Comparison of ENCODE assay signal across 8 mouse cellular contexts in the genomic region with DNA sequence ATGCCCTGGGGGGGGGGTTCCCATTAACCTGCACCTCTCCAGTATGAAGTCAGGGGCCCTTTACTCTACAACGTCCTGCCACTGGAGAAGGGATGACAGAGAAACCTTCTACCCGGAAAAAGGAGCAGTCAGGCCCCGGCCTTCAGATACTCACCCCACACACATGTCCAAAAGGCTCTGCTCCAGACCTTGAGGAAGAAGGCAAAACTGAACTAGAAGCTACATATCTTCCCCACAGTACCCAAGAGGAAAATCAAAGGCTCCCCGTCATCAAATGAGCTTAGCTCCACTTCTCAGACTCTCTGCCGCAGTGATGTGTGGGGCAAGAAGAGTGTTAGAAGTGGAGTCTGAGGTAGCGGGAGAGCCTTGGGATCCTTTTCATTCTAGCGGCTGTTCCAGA. TPM values are rescaled to one million over a fixed set of nuclear protein-coding genes. Genes with fewer than 3 reads are reported as not detected.
DNase-seq lines count a peak whose midpoint lies in the region; ATAC-seq and TF ChIP-seq lines count a peak whose summit lies in the region.

No protein-coding gene starts in this region.

- TF ChIP-seq POLR2A in cerebellum, adult 2 months (IDR thresholded peaks at IDR 0.05; ENCODE audit: borderline replicate concordance, insufficient read depth, low read length) = no peak

- no peak for TF ChIP-seq EP300 in liver, postnatal 0 days (IDR thresholded peaks at IDR 0.05; ENCODE audit: low read depth)

- H3K9ac ChIP-seq in heart, embryonic 14.5 days (ENCODE audit: low read length) = peak overlapping the region; percentile 76; the same call in 1 of the 2 replicates
- H3K9ac ChIP-seq in hindbrain, embryonic 12.5 days = peak overlapping the region; percentile 48; the same call in 1 of the 2 replicates
- peak overlapping the region; percentile 72 for H3K9ac ChIP-seq in liver, postnatal 0 days (replicated peaks)

- ATAC-seq in heart, embryonic 14.5 days (ENCODE audit: insufficient number of reproducible peaks, insufficient read depth, low FRiP score, low read depth) = no peak
- no peak for ATAC-seq in G1E (ENCODE audit: extremely low read depth, insufficient number of reproducible peaks, low FRiP score, poor library complexity, severe bottlenecking)
- no peak for ATAC-seq in hindbrain, embryonic 12.5 days (ENCODE audit: low FRiP score)
- ATAC-seq in liver, postnatal 0 days = no peak

- H3K4me3 ChIP-seq in heart, embryonic 14.5 days (ENCODE audit: control insufficient read depth in 1 of 2, insufficient read depth in 1 of 2, low read depth in 1 of 2, low read length in 2 of 2) = peak overlapping the region; percentile 66 to 70; a peak in 3 of 4 replicates
- H3K4me3 ChIP-seq in G1E (ENCODE audit: low read depth, low read length) = peak overlapping the region; percentile 76
- H3K4me3 ChIP-seq in hindbrain, embryonic 12.5 days = peak overlapping the region; percentile 44
- H3K4me3 ChIP-seq in liver, postnatal 0 days (ENCODE audit: low read depth, low read length) = peak overlapping the region; percentile 57
- H3K4me3 ChIP-seq in cerebellum, adult 2 months (replicated peaks; ENCODE audit: insufficient read depth, low read depth, low read length) = no peak overlapping the region

- intact Hi-C loops in heart, postnatal 14 days (cut with DNase I) = loop anchor here (5.0 kb wide), 1 partner anchor 66 kb away; no protein-coding TSS in a partner anchor

- 52% methylated on average over 7 of the region's 7 CpGs for WGBS in heart, embryonic 14.5 days
- 45% methylated on average over 7 of the region's 7 CpGs for WGBS in hindbrain, embryonic 12.5 days
- 46% methylated on average over 7 of the region's 7 CpGs for WGBS in liver, postnatal 0 days (ENCODE audit: insufficient replicate concordance)
- 67% methylated on average over 7 of the region's 7 CpGs for WGBS in cerebellum, adult 2 months

- no peaks in the 10 kb centered on the region for H3K9me3 ChIP-seq in heart, embryonic 14.5 days (ENCODE audit: control insufficient read depth, low read length)
- no peaks in the 10 kb centered on the region for H3K9me3 ChIP-seq in G1E (replicated peaks)
- H3K9me3 ChIP-seq in hindbrain, embryonic 12.5 days (replicated peaks) = no peaks in the 10 kb centered on the region
- no peaks in the 10 kb centered on the region for H3K9me3 ChIP-seq in liver, postnatal 0 days (ENCODE audit: low read length)

- H3K4me2 ChIP-seq in heart, embryonic 14.5 days (ENCODE audit: low read length) = peak overlapping the region; percentile 92
- H3K4me2 ChIP-seq in hindbrain, embryonic 12.5 days (replicated peaks) = peak overlapping the region; percentile 86
- H3K4me2 ChIP-seq in liver, postnatal 0 days (ENCODE audit: low read depth, low read length) = peak overlapping the region; percentile 99

- no peak for TF ChIP-seq CTCF in G1E (IDR thresholded peaks at IDR 0.05; ENCODE audit: low read depth, low read length)
- TF ChIP-seq CTCF in liver, postnatal 0 days (IDR thresholded peaks at IDR 0.05; ENCODE audit: low read depth) = no peak
- TF ChIP-seq CTCF in cerebellum, adult 2 months (IDR thresholded peaks at IDR 0.05; ENCODE audit: borderline replicate concordance, insufficient read depth, low read depth, low read length) = no peak

- no peaks in the 10 kb centered on the region for H3K36me3 ChIP-seq in heart, embryonic 14.5 days (ENCODE audit: control insufficient read depth, insufficient read depth, low read length)
- peaks cover 25% of the 10 kb centered on the region for H3K36me3 ChIP-seq in G1E (replicated peaks)
- no peaks in the 10 kb centered on the region for H3K36me3 ChIP-seq in hindbrain, embryonic 12.5 days
- H3K36me3 ChIP-seq in liver, postnatal 0 days (replicated peaks; ENCODE audit: insufficient read depth, low read length) = no peaks in the 10 kb centered on the region

- peaks cover 7% of the 10 kb centered on the region for H3K27me3 ChIP-seq in heart, embryonic 14.5 days (ENCODE audit: control insufficient read depth, insufficient read depth, low read length)
- H3K27me3 ChIP-seq in G1E (ENCODE audit: insufficient read depth, low read length) = peaks cover 4% of the 10 kb centered on the region; the same call in 1 of the 2 replicates
- peaks cover 39% of the 10 kb centered on the region for H3K27me3 ChIP-seq in hindbrain, embryonic 12.5 days
- no peaks in the 10 kb centered on the region for H3K27me3 ChIP-seq in liver, postnatal 0 days (ENCODE audit: insufficient read depth, low read length)
- H3K27me3 ChIP-seq in cerebellum, adult 2 months (ENCODE audit: control insufficient read depth, insufficient read depth, low read length) = no peaks in the 10 kb centered on the region

- no peak for DNase-seq in heart, postnatal 14 days
- DNase-seq in G1E (ENCODE audit: low spot score) = no peak
- DNase-seq in liver, postnatal 0 days = no peak
- no peak for DNase-seq in left cerebral cortex, adult 8-10 months (ENCODE audit: low spot score in 2 of 2)
- DNase-seq in cerebellum, adult 2 months = no peak
- no peak for DNase-seq in right cerebral cortex, postnatal 14 days

- no peak overlapping the region for H3K27ac ChIP-seq in heart, embryonic 14.5 days (replicated peaks in 1 of 2; ENCODE audit: control insufficient read depth in 1 of 2, insufficient read depth in 1 of 2, low read depth in 2 of 2, low read length in 2 of 2)
- no peak overlapping the region for H3K27ac ChIP-seq in hindbrain, embryonic 12.5 days
- H3K27ac ChIP-seq in liver, postnatal 0 days (ENCODE audit: low read depth) = no peak overlapping the region
- no peak overlapping the region for H3K27ac ChIP-seq in cerebellum, adult 2 months (ENCODE audit: insufficient read depth, low read length)

- H3K4me1 ChIP-seq in heart, embryonic 14.5 days (ENCODE audit: control insufficient read depth in 2 of 2, insufficient read depth in 2 of 2, low read length in 2 of 2) = peaks cover 9 to 13% of the 10 kb centered on the region in 2 experiments; a peak in 3 of 4 replicates
- H3K4me1 ChIP-seq in G1E (ENCODE audit: insufficient read depth, low read depth, low read length) = peaks cover 52% of the 10 kb centered on the region
- peaks cover 31% of the 10 kb centered on the region for H3K4me1 ChIP-seq in hindbrain, embryonic 12.5 days
- peaks cover 19% of the 10 kb centered on the region for H3K4me1 ChIP-seq in liver, postnatal 0 days (ENCODE audit: insufficient read depth)
- H3K4me1 ChIP-seq in cerebellum, adult 2 months (ENCODE audit: control insufficient read depth, insufficient read depth, low read length) = no peaks in the 10 kb centered on the region

RNA-seq across cellular contexts. Expression of gene Fkbp11, which starts 1.3 kb away (rescaled TPM):
- 21.5 and 23.4 TPM in 2 replicates for polyA plus RNA-seq in heart, embryonic 14.5 days (2014; fragmentation: Nextera tagmentation; extraction: Ambion mirVana)
- total RNA-seq in heart, postnatal 14 days (2021) = 1 to 10 TPM; 4.6 to 5.0 TPM
- total RNA-seq in G1E (2014; fragmentation: Nextera tagmentation) (11.5 and 14.1 TPM in 2 replicates), G1E (2017) (6.2 and 6.7 TPM in 2 replicates)
- polyA plus RNA-seq in G1E (2012) = 20.2 and 23.8 TPM in 2 replicates
- 14.3 and 15.1 TPM in 2 replicates for polyA plus RNA-seq in hindbrain, embryonic 12.5 days (2016; fragmentation: Nextera tagmentation; extraction: Ambion mirVana)
- polyA plus RNA-seq in liver, postnatal 0 days (2015; fragmentation: Nextera tagmentation; extraction: Ambion mirVana) = 58.5 and 62.4 TPM in 2 replicates
- total RNA-seq in left cerebral cortex, adult 8-10 months (2022) = 1 to 10 TPM; 1.1 to 2.3 (median 2.0) TPM
- 4.1 and 4.7 TPM in 2 replicates for polyA plus RNA-seq in cerebellum, adult 2 months (2012; rRNA removed)

RNA-seq across cellular contexts. Expression of gene Ccdc65, which starts 18.7 kb away (rescaled TPM):
- polyA plus RNA-seq in heart, embryonic 14.5 days (2014; fragmentation: Nextera tagmentation; extraction: Ambion mirVana) = 0.42 and 0.89 TPM in 2 replicates
- total RNA-seq in heart, postnatal 14 days (2021) = under 1 TPM; 0.29 to 0.72 TPM
- total RNA-seq in G1E (2014; fragmentation: Nextera tagmentation) = 1.0 TPM in 1 of 2 replicates, not detected in the other
- total RNA-seq in G1E (2017) = 0.06 and 0.60 TPM in 2 replicates
- polyA plus RNA-seq in G1E (2012) = not detected in 2 replicates
- 3.1 and 3.5 TPM in 2 replicates for polyA plus RNA-seq in hindbrain, embryonic 12.5 days (2016; fragmentation: Nextera tagmentation; extraction: Ambion mirVana)
- not detected in 2 replicates for polyA plus RNA-seq in liver, postnatal 0 days (2015; fragmentation: Nextera tagmentation; extraction: Ambion mirVana)
- 10 to 100 TPM in 3 of 4 experiments, 1 to 10 TPM in 1; 8.6 to 12.7 (median 11.6) TPM for total RNA-seq in left cerebral cortex, adult 8-10 months (2022)
- polyA plus RNA-seq in cerebellum, adult 2 months (2012; rRNA removed) = 4.8 TPM in 2 replicates

RNA-seq across cellular contexts. Expression of gene Arf3, which starts 36.3 kb away (rescaled TPM):
- polyA plus RNA-seq in heart, embryonic 14.5 days (2014; fragmentation: Nextera tagmentation; extraction: Ambion mirVana) = 26.7 and 31.9 TPM in 2 replicates
- 10 to 100 TPM; 26.4 to 26.6 TPM for total RNA-seq in heart, postnatal 14 days (2021)
- 60.9 and 65.0 TPM in 2 replicates for total RNA-seq in G1E (2014; fragmentation: Nextera tagmentation)
- total RNA-seq in G1E (2017) = 37.9 and 41.6 TPM in 2 replicates
- 55.4 and 58.2 TPM in 2 replicates for polyA plus RNA-seq in G1E (2012)
- 65.1 and 65.2 TPM in 2 replicates for polyA plus RNA-seq in hindbrain, embryonic 12.5 days (2016; fragmentation: Nextera tagmentation; extraction: Ambion mirVana)
- polyA plus RNA-seq in liver, postnatal 0 days (2015; fragmentation: Nextera tagmentation; extraction: Ambion mirVana) = 9.6 and 10.4 TPM in 2 replicates
- total RNA-seq in left cerebral cortex, adult 8-10 months (2022) = 100 to 1,000 TPM; 721 to 844 (median 792) TPM
- polyA plus RNA-seq in cerebellum, adult 2 months (2012; rRNA removed) = 202 and 210 TPM in 2 replicates

RNA-seq across cellular contexts. Expression of gene Rnd1, which starts 49.5 kb away (rescaled TPM):
- polyA plus RNA-seq in heart, embryonic 14.5 days (2014; fragmentation: Nextera tagmentation; extraction: Ambion mirVana) = 0.61 and 1.3 TPM in 2 replicates
- total RNA-seq in heart, postnatal 14 days (2021) = 1 to 10 TPM in 1 of 2 experiments, under 1 TPM in 1; 0.69 to 1.0 TPM
- 3.2 and 3.3 TPM in 2 replicates for total RNA-seq in G1E (2014; fragmentation: Nextera tagmentation)
- total RNA-seq in G1E (2017) = 1.2 and 1.5 TPM in 2 replicates
- polyA plus RNA-seq in G1E (2012) = 1.0 and 1.1 TPM in 2 replicates
- polyA plus RNA-seq in hindbrain, embryonic 12.5 days (2016; fragmentation: Nextera tagmentation; extraction: Ambion mirVana) = 6.4 and 6.5 TPM in 2 replicates
- 0.94 and 1.2 TPM in 2 replicates for polyA plus RNA-seq in liver, postnatal 0 days (2015; fragmentation: Nextera tagmentation; extraction: Ambion mirVana)
- total RNA-seq in left cerebral cortex, adult 8-10 months (2022) = 10 to 100 TPM; 15.6 to 22.9 (median 20.5) TPM
- polyA plus RNA-seq in cerebellum, adult 2 months (2012; rRNA removed) = 42.4 and 47.4 TPM in 2 replicates

RNA-seq across cellular contexts. Expression of gene Wnt10b, which starts 51.2 kb away (rescaled TPM):
- not detected in 2 replicates for polyA plus RNA-seq in heart, embryonic 14.5 days (2014; fragmentation: Nextera tagmentation; extraction: Ambion mirVana)
- under 1 TPM; 0.45 to 0.61 TPM for total RNA-seq in heart, postnatal 14 days (2021)
- not detected in 2 replicates for total RNA-seq in G1E (2014; fragmentation: Nextera tagmentation)
- total RNA-seq in G1E (2017) = 0.27 TPM in 1 of 2 replicates, not detected in the other
- 0.05 and 0.09 TPM in 2 replicates for polyA plus RNA-seq in G1E (2012)
- polyA plus RNA-seq in hindbrain, embryonic 12.5 days (2016; fragmentation: Nextera tagmentation; extraction: Ambion mirVana) = 0.59 and 0.91 TPM in 2 replicates
- polyA plus RNA-seq in liver, postnatal 0 days (2015; fragmentation: Nextera tagmentation; extraction: Ambion mirVana) = 0.04 and 0.08 TPM in 2 replicates
- total RNA-seq in left cerebral cortex, adult 8-10 months (2022) = 1 to 10 TPM in 2 of 4 experiments, under 1 TPM in 2; 0.41 to 1.8 (median 1.1) TPM
- 0.15 and 0.22 TPM in 2 replicates for polyA plus RNA-seq in cerebellum, adult 2 months (2012; rRNA removed)
